Mouse (Mus musculus): ENCODE results near the gene Mthfd2.

The Mthfd2 gene

GRCm38 (mm10) chr6:83325525-83326393 lies at the start of gene Mthfd2, which contains the start of gene Mob1a:
Gene Mthfd2, minus strand, starts transcription at chr6:83325908.
Gene Mob1a, plus strand, starts transcription at chr6:83326016.
- 1% methylated on average over 64 of the region's 65 CpGs for WGBS

GRCm38 (mm10) chr6:83373704-83374300 lies 48.1 kb upstream of the Mthfd2 start:
- 78% methylated on average over 9 of the region's 9 CpGs for WGBS

GRCm38 (mm10) chr6:83371350-83371749 lies 45.6 kb upstream of the Mthfd2 start:
- 65% methylated on average over 3 of the region's 3 CpGs for WGBS

- WGBS, result 77% methylated on average over 21 of the region's 21 CpGs
Measured at GRCm38 (mm10) chr6:83370316-83370965, 44.7 kb upstream of the Mthfd2 start.

GRCm38 (mm10) chr6:83363075-83363474 lies 37.4 kb upstream of the Mthfd2 start:
- 69% methylated on average over 12 of the region's 12 CpGs for WGBS

- 84% methylated on average over 11 of the region's 11 CpGs for WGBS
Measured at GRCm38 (mm10) chr6:83361523-83362248, 36.0 kb upstream of the Mthfd2 start.

- WGBS, result 86% methylated on average over 10 of the region's 10 CpGs
Measured at GRCm38 (mm10) chr6:83357436-83357835, 31.7 kb upstream of the Mthfd2 start.

- 19% methylated on average over 7 of the region's 7 CpGs for WGBS
Measured at GRCm38 (mm10) chr6:83356569-83357138, 30.9 kb upstream of the Mthfd2 start.

- 76% methylated on average over 9 of the region's 9 CpGs for whole genome bisulfite sequencing
Measured at GRCm38 (mm10) chr6:83354856-83355781, 29.4 kb upstream of the Mthfd2 start.

GRCm38 (mm10) chr6:83352666-83353410 lies 27.1 kb upstream of the Mthfd2 start:
- WGBS, result 76% methylated on average over 24 of the region's 24 CpGs

- 77% methylated on average over 7 of the region's 7 CpGs for WGBS
Measured at GRCm38 (mm10) chr6:83351490-83352160, 25.9 kb upstream of the Mthfd2 start.

GRCm38 (mm10) chr6:83350851-83351405 lies 25.2 kb upstream of the Mthfd2 start:
- WGBS, result 82% methylated on average over 16 of the region's 16 CpGs

GRCm38 (mm10) chr6:83350172-83350571 lies 24.5 kb upstream of the Mthfd2 start:
- 74% methylated on average over 7 of the region's 7 CpGs for WGBS

- WGBS, result under 1% methylated on average over 53 of the region's 53 CpGs
Measured at GRCm38 (mm10) chr6:83349274-83349958, 23.7 kb upstream of the Mthfd2 start.

- 22% methylated on average over 6 of the region's 6 CpGs for WGBS
Measured at GRCm38 (mm10) chr6:83348873-83349272, 23.2 kb upstream of the Mthfd2 start, which contains the start of gene Bola3. Gene Bola3, plus strand, starts transcription at chr6:83349147.

GRCm38 (mm10) chr6:83347916-83348315 lies 22.2 kb upstream of the Mthfd2 start:
- 77% methylated on average over 3 of the region's 3 CpGs for WGBS

GRCm38 (mm10) chr6:83345285-83345684 lies 19.6 kb upstream of the Mthfd2 start:
- 93% methylated on average over 8 of the region's 8 CpGs for WGBS

GRCm38 (mm10) chr6:83342957-83343356 lies 17.2 kb upstream of the Mthfd2 start:
- 71% methylated on average over 2 of the region's 2 CpGs for WGBS
